Mouse (Mus musculus) adrenal gland, postnatal 10 days (tissue): ENCODE measurements around the gene Hpse. TPM values are rescaled to one million over a fixed set of nuclear protein-coding genes. Genes with fewer than 3 reads are reported as not detected.
A peak's percentile ranks its signal among the peaks of the same experiment; 100 is the strongest.

Experiments
- DNase-seq: peaks from one replicate; pipeline ENCODE4 v3.0.0; 2021; ENCODE audit warnings: mixed read lengths
- total RNA-seq, 2 experiments: library from RNA; stranded (reverse); gene quantifications; 2 replicates each; pipeline ENCODE4 v1.2.3; 2021

Hpse gene
- total RNA-seq, 2 experiments from 2014 or later, result 1.9 to 2.5 TPM

- DNase-seq, result no peak
These were observed 22.1 kb downstream of the Hpse start for GRCm38 (mm10) chr5:100697398-100697797.

DNA sequence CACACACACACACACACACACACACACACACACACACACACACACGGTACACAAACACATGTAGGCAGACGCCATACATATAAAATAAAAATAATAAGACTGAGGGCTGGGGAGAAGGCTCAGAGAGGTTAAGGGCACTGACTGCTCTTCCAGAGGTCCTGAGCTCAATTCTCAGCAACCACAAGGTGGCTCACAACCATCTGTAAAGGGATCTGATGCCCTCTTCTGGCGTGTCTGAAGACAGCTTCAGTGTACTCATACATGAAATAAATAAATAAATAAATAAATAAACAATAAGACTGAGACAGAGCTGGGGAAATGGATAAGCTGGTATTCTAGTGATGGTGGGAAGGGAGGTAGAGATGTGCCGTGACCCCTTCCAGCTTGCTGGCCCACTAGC, 33.9 kb downstream of the Hpse start:
- no peak for DNase-seq

DNA sequence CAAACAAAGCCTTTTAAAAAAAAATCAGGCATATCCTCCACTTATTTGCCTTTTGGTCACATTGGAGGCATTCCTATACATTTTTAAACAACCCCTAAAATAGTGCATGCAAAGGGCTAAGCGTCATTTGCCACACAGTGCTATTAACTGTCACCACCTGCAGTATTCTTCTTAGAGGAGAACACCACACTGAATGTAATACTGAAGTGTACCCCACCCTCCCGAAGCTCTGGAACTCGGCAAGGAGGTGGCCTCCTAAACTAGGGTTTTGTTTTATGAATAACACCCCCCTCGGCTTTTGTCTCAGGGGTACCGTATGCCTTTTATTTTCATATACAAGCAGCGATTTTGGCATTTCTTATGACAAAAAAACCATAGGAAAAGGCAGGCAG, 39.0 kb downstream of the Hpse start:
- DNase-seq, result no peak

DNA sequence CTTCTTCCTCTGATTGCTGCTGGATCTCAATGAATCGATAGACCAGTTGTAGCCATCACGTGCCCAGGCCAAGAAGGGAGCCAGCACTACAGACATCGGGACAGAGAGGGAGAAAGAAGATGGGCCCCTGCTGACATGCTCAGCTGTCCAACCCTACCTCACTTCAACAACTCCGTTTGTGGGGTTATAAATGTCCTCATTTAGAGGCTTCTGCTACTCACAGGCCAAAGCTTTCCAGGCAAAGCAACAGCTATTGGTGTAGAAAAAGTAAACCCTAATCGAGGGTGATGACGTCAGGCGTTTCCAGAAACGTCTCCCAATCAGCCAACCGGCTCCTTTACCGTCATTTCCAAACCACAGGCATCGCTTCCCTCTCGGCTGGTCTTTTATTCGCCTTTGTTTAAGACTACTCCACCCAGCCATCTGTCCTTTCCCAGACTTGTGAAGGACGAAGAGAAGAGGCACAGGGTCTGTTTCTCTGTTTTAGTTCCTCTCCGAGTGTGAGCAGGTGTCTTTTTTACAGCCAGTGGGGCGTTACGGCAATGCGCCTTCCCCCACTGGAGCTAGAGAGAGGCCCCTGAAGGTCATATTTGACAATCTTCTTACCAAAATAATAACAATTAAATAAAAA, 39.5 kb downstream of the Hpse start:
- no peak for DNase-seq

DNA sequence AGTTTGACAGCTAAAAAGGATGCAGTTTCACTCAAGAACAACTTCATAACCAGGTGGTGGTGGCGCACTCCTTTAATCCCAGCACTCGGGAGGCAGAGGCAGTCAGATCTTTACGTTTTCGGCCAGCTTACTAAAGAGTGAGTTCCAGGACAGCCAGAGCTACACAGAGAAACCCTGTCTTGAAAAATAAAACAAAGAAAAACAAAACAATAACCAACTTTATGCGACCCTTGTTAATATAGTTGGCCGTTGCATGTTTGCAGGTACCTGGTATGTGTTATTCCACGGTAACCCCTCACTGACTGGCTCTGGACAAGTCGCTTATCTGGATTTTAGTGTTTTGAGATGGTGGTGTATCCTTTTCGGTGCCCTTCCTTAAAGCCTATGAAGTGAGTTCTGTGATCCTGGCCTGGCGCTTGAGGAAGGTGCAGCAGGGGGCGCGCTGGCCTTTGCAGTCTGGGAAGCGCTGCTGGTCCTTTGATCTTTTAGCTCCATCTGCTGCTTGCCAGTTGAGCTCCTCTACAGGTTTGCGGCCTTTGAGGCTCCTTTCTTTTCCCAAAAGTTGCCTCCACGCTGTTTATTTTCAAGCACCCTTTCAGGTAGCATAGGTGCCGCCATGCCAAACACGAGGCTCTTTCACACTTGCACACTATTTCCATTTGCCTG, 44.7 kb downstream of the Hpse start, which contains the start of gene Coq2:
Coq2 (minus strand) TSS at position 430 of the 666 bp plus-strand sequence.
- peak; percentile 87 for DNase-seq

- DNase-seq, result peak; percentile 97
These were observed 45.6 kb downstream of the Hpse start for GRCm38 (mm10) chr5:100673745-100674486.

GRCm38 (mm10) chr5:100672403-100672802, 47.1 kb downstream of the Hpse start:
- no peak for DNase-seq

DNA sequence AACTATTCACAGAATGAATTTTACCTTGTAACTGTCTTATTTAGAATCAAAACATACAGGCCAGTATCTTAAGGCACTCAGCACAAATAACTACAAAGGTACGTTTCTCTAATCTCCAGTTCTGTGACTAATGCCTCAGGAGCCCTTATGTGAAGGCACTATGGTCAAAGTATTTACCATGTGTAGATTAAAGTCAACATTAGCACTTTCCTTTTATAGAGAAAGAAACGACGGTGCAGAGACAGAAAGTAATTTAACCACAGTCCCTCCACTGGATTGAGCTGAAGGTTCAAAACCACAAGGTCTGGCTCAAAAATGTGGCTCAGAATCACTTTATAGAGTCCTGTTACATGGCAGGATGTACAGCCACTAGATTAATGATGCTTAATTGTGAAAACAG, 47.6 kb downstream of the Hpse start:
- no peak for DNase-seq

DNA sequence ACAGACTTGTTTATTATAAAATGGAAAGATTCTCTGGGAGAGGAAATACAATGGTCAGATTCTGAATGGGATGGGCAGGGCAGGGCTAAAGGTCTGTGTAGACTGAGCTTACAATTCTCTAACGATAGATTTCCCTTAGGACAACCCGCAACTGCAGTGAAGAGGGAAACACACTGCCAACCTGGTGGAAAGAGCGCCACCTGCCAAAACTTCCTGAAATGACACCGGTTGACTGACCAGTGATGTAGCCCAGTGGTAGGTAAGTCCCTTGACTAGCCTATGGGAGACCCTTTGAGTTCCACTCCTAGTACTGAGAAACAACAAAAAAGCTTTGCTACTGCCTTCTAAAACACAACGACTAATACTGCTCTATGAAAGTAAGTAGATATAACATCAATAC, 48.1 kb downstream of the Hpse start:
- DNase-seq, result peak; percentile 68

GRCm38 (mm10) chr5:100666965-100667364, 52.6 kb downstream of the Hpse start:
- DNase-seq, result no peak

DNA sequence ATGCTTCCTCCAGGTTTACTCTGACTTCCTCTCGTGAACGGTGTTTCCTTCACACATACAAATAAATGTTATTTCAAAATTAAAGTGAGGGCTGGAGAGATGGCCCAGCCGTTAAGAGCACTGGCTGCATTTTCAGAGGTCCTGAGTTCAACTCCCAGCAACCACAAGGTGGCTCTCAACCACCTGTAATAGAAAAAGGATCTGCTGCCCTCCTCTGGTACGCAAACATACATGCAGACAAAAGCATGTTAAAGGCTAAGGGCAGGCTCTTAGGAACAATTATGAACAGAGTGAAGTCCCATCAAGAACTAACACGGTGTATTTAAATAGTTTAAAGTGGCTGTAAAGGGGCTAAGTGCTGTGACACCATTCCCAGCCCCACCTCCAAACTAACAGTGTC, 55.7 kb downstream of the Hpse start:
- peak; percentile 45 for DNase-seq

DNA sequence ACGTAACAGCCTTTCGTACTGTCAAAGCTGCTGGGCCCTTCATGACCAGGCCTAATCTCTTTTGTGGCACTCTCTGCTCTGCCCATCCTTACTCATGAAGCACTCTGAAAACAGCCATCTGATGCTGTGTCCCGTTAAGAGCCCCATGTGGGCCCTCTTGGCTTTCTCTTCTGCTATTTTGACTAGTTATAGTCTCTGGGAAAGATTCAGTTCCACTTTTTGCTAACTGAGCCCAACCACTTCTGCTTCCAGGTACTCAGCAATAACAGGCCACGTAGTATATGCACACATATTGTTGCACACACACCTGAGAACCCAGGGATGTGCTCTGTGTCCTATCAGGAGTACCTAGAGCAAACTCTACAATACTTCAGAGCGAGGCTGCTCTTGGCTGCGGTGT, 56.5 kb downstream of the Hpse start:
- DNase-seq, result no peak

DNA sequence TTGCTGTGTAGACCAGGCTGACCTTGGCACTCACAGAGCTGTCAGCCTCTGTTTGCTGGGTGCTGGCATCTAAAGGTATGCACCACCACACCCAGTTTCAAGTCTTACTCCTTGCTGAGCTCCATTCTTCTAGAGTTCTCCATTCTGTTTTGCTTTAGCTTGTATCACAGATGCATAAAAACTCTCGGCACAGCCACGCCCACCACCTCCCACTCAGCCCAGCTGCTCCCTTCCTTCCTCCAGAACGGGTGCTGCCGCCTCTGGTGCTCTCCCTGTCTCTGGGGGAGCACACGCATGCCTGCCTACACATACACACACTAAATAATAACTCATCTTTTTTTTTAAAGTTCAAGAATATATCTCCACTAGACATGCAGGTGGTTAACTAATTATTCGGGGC, 61.1 kb downstream of the Hpse start:
- no peak for DNase-seq

DNA sequence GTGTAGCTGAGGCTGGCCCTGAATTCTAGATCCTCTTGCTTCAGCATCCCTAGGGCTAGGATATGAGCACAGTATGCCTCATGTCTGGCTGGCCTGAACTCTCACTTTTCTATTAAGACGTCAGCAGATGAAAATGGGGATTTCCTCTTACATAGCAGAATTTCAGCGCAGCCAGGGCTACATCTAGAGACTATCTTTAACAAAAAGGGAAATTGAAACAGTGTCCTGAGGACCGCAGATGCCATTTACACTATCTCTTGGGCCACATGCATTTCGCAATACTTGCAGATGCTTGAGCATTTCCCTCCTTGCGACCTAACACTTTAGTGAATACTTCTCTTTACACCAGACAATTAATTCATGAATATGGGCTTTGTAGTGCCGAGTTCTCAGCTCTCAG, 63.2 kb downstream of the Hpse start:
- no peak for DNase-seq

GRCm38 (mm10) chr5:100652327-100652726, 67.2 kb downstream of the Hpse start:
- DNase-seq, result no peak

DNA sequence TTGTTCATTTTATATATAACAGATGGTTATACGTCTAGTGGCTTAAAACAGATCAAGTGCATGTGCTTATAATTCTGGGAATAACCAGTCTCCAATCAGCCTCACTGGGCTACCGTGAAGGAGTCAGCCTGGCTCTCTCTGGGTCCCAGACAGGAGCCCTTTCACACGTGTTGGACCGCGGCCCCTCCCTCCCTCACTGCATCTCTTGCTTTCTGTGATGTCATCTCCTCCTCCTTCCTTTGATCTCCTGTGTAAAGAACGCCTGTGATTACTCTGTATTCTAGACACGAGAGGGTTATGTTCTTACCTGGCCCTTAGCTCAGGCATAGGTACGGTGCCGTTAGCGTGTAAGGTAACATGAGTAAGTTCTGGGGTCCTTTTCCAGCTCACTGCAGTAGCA, 68.0 kb downstream of the Hpse start:
- no peak for DNase-seq

DNA sequence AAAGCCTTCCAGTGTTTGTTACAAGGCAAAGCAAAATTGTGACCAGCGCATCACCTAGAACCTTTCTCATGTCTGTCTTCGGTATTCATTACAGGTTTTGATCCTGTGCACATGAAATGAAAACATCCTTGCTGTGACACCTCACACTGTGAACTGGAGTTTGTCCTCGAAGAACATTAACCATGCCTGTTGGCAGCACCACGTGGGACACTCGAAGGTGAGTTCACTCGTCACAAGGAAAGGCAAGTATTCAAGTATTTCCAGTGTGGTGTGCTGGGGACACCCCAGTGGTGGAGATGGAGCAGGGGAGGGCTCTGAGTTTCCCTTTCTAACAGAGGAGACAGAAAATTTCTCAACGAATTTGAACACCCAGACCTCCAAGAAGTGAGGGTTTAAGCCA, 68.5 kb downstream of the Hpse start:
- DNase-seq, result no peak

DNA sequence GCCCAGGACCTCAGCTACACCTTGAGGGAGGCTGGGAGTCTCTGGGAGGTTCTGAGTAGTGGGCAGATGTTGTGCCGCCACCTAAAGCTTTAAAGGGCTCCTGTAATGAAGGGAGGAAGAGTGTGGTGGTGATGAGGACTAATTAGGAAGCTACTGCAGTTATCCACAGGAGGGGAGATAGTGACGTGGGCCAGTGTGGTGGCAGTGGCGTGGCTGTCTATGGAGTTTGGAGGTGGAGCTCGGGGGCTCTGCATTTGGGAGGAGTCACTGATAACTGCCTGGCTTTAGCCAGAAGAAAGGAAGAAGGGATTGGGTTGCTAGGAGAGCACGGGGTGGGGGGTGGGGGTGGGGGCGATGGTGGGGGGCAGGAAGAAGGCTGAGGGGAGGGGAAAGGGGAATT, 71.0 kb downstream of the Hpse start:
- no peak for DNase-seq

DNA sequence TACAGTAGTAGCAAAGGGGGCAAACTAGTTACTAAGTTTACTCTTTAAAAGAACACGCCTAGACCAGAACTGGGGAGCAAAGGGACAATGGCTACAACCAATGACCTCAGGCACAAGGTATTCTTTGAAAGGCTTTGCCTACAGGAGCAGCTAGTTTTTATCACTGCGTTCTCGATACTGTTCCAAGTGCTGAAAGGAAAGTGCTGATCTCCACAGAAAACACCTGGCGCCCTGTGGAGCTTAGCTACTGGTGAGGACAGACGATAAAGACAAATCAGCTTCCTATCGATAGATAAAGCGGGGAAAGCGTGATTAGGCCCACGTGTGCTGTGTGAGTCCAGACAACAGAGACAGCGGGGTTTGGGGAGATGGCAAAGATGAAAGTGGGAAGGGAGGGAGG, 71.5 kb downstream of the Hpse start:
- no peak for DNase-seq

DNA sequence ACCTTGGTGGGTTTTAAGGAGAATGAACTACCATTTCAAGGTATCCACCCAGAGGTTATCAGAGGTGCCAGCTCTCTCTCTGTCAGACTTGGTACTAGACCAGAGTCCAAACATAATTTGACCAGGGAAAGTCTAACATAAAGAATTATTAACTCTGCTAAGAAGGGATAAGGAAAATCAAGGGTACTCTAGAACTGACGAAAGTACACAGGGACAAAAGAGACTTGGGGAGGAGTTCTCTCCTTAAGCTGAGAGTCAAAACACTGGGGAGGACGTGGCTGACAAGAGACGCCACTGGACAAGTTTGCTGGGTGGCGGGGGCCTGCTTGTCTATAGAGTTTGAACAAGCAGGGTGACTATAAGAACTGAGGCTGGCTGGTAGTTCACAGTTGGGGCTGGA, 73.0 kb downstream of the Hpse start:
- no peak for DNase-seq

- DNase-seq, result peak; percentile 54
These were observed 75.5 kb downstream of the Hpse start for GRCm38 (mm10) chr5:100643991-100644535.

GRCm38 (mm10) chr5:100643253-100643990, 76.1 kb downstream of the Hpse start:
- peak; percentile 19 for DNase-seq

GRCm38 (mm10) chr5:100642316-100642715, 77.2 kb downstream of the Hpse start:
- DNase-seq, result no peak
